Mouse (Mus musculus) heart, adult 2 months (tissue): ENCODE measurements around the gene Polh. TPM values are rescaled to one million over a fixed set of nuclear protein-coding genes. Genes with fewer than 3 reads are reported as not detected.

Experiments
- DNase-seq, 2 experiments: peaks; one replicate each; pipeline ENCODE4 v3.0.0; 2021
- H3K27ac ChIP-seq: fragments of 200-600 bp; 2 replicates; pipeline ENCODE4 v1.8.1; 2022
- H3K27me3 ChIP-seq: fragments of 200-500 bp; 2 replicates; pipeline ENCODE4 v1.6.1; 2012; ENCODE audit warnings: mild to moderate bottlenecking, low read length, inconsistent platforms, mixed read lengths; ENCODE audit not compliant: control insufficient read depth, insufficient read depth
- H3K36me3 ChIP-seq: fragments of 200-500 bp; 2 replicates; pipeline ENCODE4 v1.6.1; 2012; ENCODE audit warnings: low read length, inconsistent platforms; ENCODE audit not compliant: control insufficient read depth, insufficient read depth
- H3K4me1 ChIP-seq: fragments of 200-500 bp; 2 replicates; pipeline ENCODE4 v1.6.1; 2011; ENCODE audit warnings: low read length; ENCODE audit not compliant: control insufficient read depth, insufficient read depth
- H3K4me3 ChIP-seq: fragments of 200-600 bp; 2 replicates; pipeline ENCODE4 v1.8.1; 2022
- H3K79me2 ChIP-seq: fragments of 200-500 bp; replicated peaks from 2 replicates; pipeline ENCODE4 v1.6.1; 2012; ENCODE audit warnings: mild to moderate bottlenecking, inconsistent platforms, low read length, moderate library complexity, mixed read lengths; ENCODE audit not compliant: control insufficient read depth, insufficient read depth
- H3K9ac ChIP-seq: fragments of 200-500 bp; 2 replicates; pipeline ENCODE4 v1.6.1; 2012; ENCODE audit warnings: low read depth, mild to moderate bottlenecking, control low read depth, inconsistent platforms, low read length, mixed read lengths
- CTCF ChIP-seq: fragments of 200-600 bp; IDR thresholded peaks from 2 replicates; pipeline ENCODE4 v1.8.1; 2022; ENCODE audit warnings: antibody characterized with exemption, mild to moderate bottlenecking, moderate library complexity
- EP300 ChIP-seq: fragments of 200-500 bp; IDR thresholded peaks from 2 replicates; pipeline ENCODE4 v1.6.1; 2011; ENCODE audit warnings: low read depth, low read length, control low read depth; ENCODE audit not compliant: insufficient read depth
- POLR2A ChIP-seq: fragments of 200-500 bp; IDR thresholded peaks from 2 replicates; pipeline ENCODE4 v1.6.1; 2011; ENCODE audit warnings: mild to moderate bottlenecking, low read depth, low read length, control low read depth; ENCODE audit not compliant: insufficient read depth
- WGBS: fragments of 180-500 bp; shearing (Covaris S2); methylation state at CpG from one replicate; pipeline ENCODE4 v1.1.7; 2018; 5-methylcytosine and 5-hydroxymethylcytosine counted together
- intact Hi-C: fragments of 180-260 bp; cut with DNase I; formaldehyde crosslinking; loops from one replicate; pipeline ENCODE4 v1.15.1; 2025
- polyA plus RNA-seq: library from polyadenylated mRNA; depleted of rRNA; stranded (reverse); fragments of >200 nt; gene quantifications from 2 replicates; pipeline ENCODE4 v1.2.3, GENCODE M21; 2012
- total RNA-seq, 2 experiments: library from RNA; stranded (reverse); gene quantifications; 2 replicates each; pipeline ENCODE4 v1.2.3; 2021

Polh gene
- total and polyA plus RNA-seq, 3 experiments, result 3.5 to 8.3 (median 8.2) TPM

DNA sequence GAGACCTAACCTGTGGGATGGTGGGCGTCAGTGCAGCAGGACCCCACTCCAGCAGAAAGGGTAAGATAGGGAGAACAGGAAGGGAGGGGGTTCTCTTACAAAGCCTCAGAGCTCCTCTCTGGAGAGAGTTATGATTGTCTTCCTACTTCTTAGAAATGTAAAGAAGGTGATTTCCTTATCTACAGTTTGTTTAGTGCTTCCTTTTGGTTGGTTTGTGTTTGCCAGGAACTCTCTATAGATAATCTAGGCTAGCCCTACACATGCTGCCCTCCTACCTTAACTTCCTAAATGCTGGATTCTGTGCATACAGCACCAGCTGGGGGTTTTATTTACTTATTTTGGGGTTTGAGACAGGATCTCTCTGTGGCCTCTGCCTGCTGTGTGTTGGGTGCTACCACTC lies 33.6 kb upstream of the Polh start:
- no peak for DNase-seq
- H3K36me3 ChIP-seq, result no peaks in the 10 kb centered on the region
- TF ChIP-seq CTCF, result no peak
- TF ChIP-seq POLR2A, result no peak
- TF ChIP-seq EP300, result no peak
- no peaks in the 10 kb centered on the region for H3K4me1 ChIP-seq
- H3K27ac ChIP-seq, result no peak overlapping the region
- intact Hi-C loops, result no loop called here
- no peak overlapping the region for H3K4me3 ChIP-seq
- whole genome bisulfite sequencing, result 71% methylated on average over 1 of the region's 1 CpGs
- no peaks in the 10 kb centered on the region for H3K79me2 ChIP-seq
- no peaks in the 10 kb centered on the region for H3K27me3 ChIP-seq
- H3K9ac ChIP-seq, result no peak overlapping the region

DNA sequence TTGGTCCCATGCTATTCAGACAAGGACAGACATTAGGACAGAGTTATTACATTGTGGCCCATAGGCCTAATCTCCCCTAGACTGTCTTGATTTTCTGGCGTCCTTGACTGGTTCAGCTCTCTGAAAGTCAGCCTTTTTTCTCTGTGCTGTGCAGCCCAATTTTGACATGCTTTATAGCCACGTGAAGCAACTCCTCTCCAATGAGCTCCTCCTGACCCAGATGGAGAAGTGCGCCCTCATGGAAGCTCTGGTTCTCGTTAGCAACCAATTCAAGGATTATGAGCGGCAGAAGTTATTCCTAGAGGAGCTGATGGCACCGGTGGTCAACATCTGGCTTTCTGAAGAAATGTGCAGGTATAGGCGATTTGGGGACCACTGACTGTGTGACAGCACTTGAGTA lies 25.1 kb upstream of the Polh start:
- Histone ChIP-seq H3K27ac (no peak overlapping the region), H3K36me3 (no peaks in the 10 kb centered on the region), H3K4me1 (no peaks in the 10 kb centered on the region), H3K27me3 (no peaks in the 10 kb centered on the region), H3K4me3 (no peak overlapping the region), H3K9ac (no peak overlapping the region), H3K79me2 (no peaks in the 10 kb centered on the region)
- intact Hi-C loops, result no loop called here
- WGBS, result 90% methylated on average over 7 of the region's 7 CpGs
- DNase-seq, result no peak
- TF ChIP-seq EP300 (no peak), CTCF (no peak), POLR2A (no peak)

DNA sequence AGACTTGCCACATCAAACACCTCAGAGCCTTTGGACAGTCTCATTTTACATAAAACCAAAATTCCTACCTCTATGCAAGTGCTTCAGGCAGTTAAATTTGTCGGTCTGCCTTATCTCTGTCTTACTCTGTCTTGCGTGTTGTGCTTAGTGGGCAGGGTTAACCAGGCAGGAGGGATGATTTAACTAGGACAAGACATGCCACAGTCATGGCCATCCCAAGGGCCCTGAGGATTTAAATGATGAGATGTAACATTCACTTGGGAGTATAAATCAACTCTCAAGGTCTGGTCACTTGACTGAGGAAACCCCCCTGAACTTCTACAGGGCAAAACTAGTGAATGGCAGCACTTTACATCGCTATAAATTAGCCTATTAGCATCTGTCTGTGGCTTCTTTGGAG lies 19.2 kb upstream of the Polh start:
- Histone ChIP-seq H3K9ac (no peak overlapping the region), H3K4me3 (no peak overlapping the region), H3K79me2 (no peaks in the 10 kb centered on the region), H3K27me3 (no peaks in the 10 kb centered on the region), H3K36me3 (no peaks in the 10 kb centered on the region), H3K27ac (no peak overlapping the region), H3K4me1 (no peaks in the 10 kb centered on the region)
- 85% methylated on average over 3 of the region's 3 CpGs for WGBS
- no peak for DNase-seq
- intact Hi-C loops, result no loop called here
- no peak for TF ChIP-seq EP300
- TF ChIP-seq POLR2A, result no peak

DNA sequence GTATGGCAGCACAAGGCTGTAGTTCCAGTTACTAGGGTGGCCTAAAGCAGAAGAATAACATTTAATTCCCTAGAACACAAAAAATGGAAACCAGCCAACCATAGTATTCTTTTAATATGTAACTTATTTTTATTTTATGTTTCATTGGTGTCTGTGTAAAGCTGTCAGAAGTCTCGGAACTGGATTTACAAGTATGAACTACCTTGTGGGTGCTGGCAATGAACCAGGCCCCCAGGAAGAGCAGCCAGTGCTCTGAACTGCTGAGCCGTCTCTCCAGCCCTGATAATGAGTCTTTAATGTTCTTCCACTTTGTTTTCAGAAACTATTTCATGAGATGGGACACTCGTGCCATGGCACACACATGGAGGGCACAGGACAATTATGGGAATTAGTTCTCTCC lies 8.1 kb upstream of the Polh start:
- no peak for DNase-seq
- Histone ChIP-seq H3K27me3 (no peaks in the 10 kb centered on the region), H3K79me2 (no peaks in the 10 kb centered on the region), H3K4me1 (no peaks in the 10 kb centered on the region), H3K9ac (no peak overlapping the region), H3K4me3 (no peak overlapping the region), H3K27ac (no peak overlapping the region), H3K36me3 (no peaks in the 10 kb centered on the region)
- intact Hi-C loops, result no loop called here
- 90% methylated on average over 3 of the region's 3 CpGs for WGBS
- TF ChIP-seq CTCF (no peak), EP300 (no peak)

DNA sequence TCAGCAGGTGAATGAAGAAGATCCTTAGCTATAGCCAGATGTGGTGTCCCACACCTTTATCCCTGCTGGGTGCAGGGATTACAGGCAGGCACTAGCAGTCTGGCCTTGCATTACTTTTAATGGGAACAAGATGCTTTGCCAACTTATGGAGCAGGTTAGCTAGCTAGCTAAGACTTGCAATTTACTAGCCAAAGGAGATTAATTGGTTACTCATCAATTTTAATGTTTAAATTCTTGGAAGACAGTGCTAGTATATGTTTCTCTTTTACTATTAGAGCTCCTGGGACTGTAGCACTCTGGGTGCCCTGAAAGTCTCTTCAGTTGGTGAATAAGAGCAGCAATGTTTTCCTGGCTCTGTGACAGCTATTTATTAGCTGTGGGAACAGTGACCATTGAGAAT lies 4.2 kb upstream of the Polh start:
- H3K4me1 ChIP-seq, result peaks cover 2% of the 10 kb centered on the region
- DNase-seq, result no peak
- intact Hi-C loops, result no loop called here
- no peaks in the 10 kb centered on the region for H3K79me2 ChIP-seq
- no peak for TF ChIP-seq EP300
- no peak for TF ChIP-seq CTCF
- no peak for TF ChIP-seq POLR2A
- peaks cover 3% of the 10 kb centered on the region for H3K36me3 ChIP-seq
- H3K4me3 ChIP-seq, result no peak overlapping the region
- no peak overlapping the region for H3K9ac ChIP-seq
- no peaks in the 10 kb centered on the region for H3K27me3 ChIP-seq
- no peak overlapping the region for H3K27ac ChIP-seq

- H3K4me3 ChIP-seq, result peak overlapping the region; percentile 74
- peak overlapping the region; percentile 88 for H3K9ac ChIP-seq
- TF ChIP-seq CTCF, result no peak
- TF ChIP-seq EP300, result no peak
- no peak for TF ChIP-seq POLR2A
- H3K79me2 ChIP-seq, result no peaks in the 10 kb centered on the region
- no peak for DNase-seq
- no peaks in the 10 kb centered on the region for H3K27me3 ChIP-seq
- peaks cover 7% of the 10 kb centered on the region for H3K36me3 ChIP-seq
- H3K4me1 ChIP-seq, result peaks cover 2% of the 10 kb centered on the region
- intact Hi-C loops, result loop anchor here (2.0 to 5.0 kb wide), 2 partner anchors 36 to 44 kb away; no protein-coding TSS in a partner anchor
- peak overlapping the region; percentile 70 for H3K27ac ChIP-seq
- under 1% methylated on average over 20 of the region's 20 CpGs for WGBS
Observed at GRCm38 (mm10) chr17:46203078-46203477, 633 bp upstream of the Polh start.
